Mouse (Mus musculus) thymus, adult 18-20 months (tissue): Measurements from ENCODE around the gene Prmt2.

Source experiments
- DNase-seq, 2 experiments: peaks; one replicate each; pipeline ENCODE4 v3.0.0; 2022; ENCODE audit warnings: mixed read lengths in 2 of 2

Prmt2 gene

GRCm38 (mm10) chr10:76217056-76217455 lies 20.6 kb downstream of the Prmt2 start:
- no peak for DNase-seq

GRCm38 (mm10) chr10:76214161-76214560 lies 23.5 kb downstream of the Prmt2 start:
- no peak for DNase-seq

- DNase-seq: no peak
Observed at GRCm38 (mm10) chr10:76212121-76212520, 25.5 kb downstream of the Prmt2 start.

- no peak for DNase-seq
Observed at GRCm38 (mm10) chr10:76210806-76211205, 26.9 kb downstream of the Prmt2 start.

- no peak for DNase-seq
Observed at GRCm38 (mm10) chr10:76209241-76209640, 28.4 kb downstream of the Prmt2 start.

GRCm38 (mm10) chr10:76207262-76207796 lies 30.3 kb downstream of the Prmt2 start:
- DNase-seq: no peak

- DNase-seq: no peak
Observed at GRCm38 (mm10) chr10:76203798-76204283, 33.8 kb downstream of the Prmt2 start.

GRCm38 (mm10) chr10:76201978-76202377 lies 35.7 kb downstream of the Prmt2 start:
- DNase-seq: no peak

- no peak for DNase-seq
Observed at GRCm38 (mm10) chr10:76201416-76201815, 36.2 kb downstream of the Prmt2 start.

GRCm38 (mm10) chr10:76188010-76188409 lies 49.7 kb downstream of the Prmt2 start:
- no peak for DNase-seq

- no peak for DNase-seq
Observed at GRCm38 (mm10) chr10:76185216-76185615, 52.4 kb downstream of the Prmt2 start.

GRCm38 (mm10) chr10:76174899-76175298 lies 62.8 kb downstream of the Prmt2 start:
- DNase-seq: no peak

- DNase-seq: no peak
Observed at GRCm38 (mm10) chr10:76158009-76158408, 79.7 kb downstream of the Prmt2 start.

GRCm38 (mm10) chr10:76157528-76157927 lies 80.1 kb downstream of the Prmt2 start:
- DNase-seq: no peak
